Mouse (Mus musculus) layer of hippocampus, adult 9-11 months (tissue): ENCODE measurements around the gene Msrb3.

Experiments used
- DNase-seq: peaks from one replicate; pipeline ENCODE4 v3.0.0; 2022

Gene Msrb3

GRCm38 (mm10) chr10:120744441-120745137 lies 154.3 kb downstream of the Msrb3 start:
- DNase-seq = no peak

GRCm38 (mm10) chr10:120736508-120737069 lies 162.3 kb downstream of the Msrb3 start:
- no peak for DNase-seq

- no peak for DNase-seq
Observed at GRCm38 (mm10) chr10:120735722-120736507, 163.0 kb downstream of the Msrb3 start.

- DNase-seq = no peak
Observed at GRCm38 (mm10) chr10:120734364-120734763, 164.5 kb downstream of the Msrb3 start.
